Mouse (Mus musculus) stomach, embryonic 14.5 days (tissue): ENCODE measurements around the gene Trim34a. TPM values are rescaled to one million over a fixed set of nuclear protein-coding genes. Genes with fewer than 3 reads are reported as not detected.

Source experiments
- ATAC-seq: fragments of 200-750 bp; cut with Nextera tagmentation; 2 replicates; pipeline ENCODE4 v1.8.0; 2017; ENCODE audit warnings: low read depth, moderate TSS enrichment; ENCODE audit not compliant: insufficient number of reproducible peaks, insufficient read depth, low FRiP score
- H3K27ac ChIP-seq: fragments of 300-500 bp; sonication (generic); 2 replicates; pipeline ENCODE4 v1.5.1; 2014; ENCODE audit warnings: mild to moderate bottlenecking, low read length, moderate library complexity, mixed read lengths
- H3K27me3 ChIP-seq: fragments of 300-500 bp; sonication (generic); 2 replicates; pipeline ENCODE4 v1.6.1; 2014; ENCODE audit warnings: low read length, control low read depth, mixed read lengths; ENCODE audit not compliant: control insufficient read depth, insufficient read depth
- H3K36me3 ChIP-seq: fragments of 300-500 bp; sonication (generic); 2 replicates; pipeline ENCODE4 v1.6.1; 2014; ENCODE audit warnings: mild to moderate bottlenecking, control low read depth, low read length, moderate library complexity, mixed read lengths; ENCODE audit not compliant: control insufficient read depth, insufficient read depth
- H3K4me1 ChIP-seq: fragments of 300-500 bp; sonication (generic); 2 replicates; pipeline ENCODE4 v1.6.1; 2014; ENCODE audit warnings: low read length, control low read depth, mixed read lengths; ENCODE audit not compliant: control insufficient read depth, insufficient read depth
- H3K4me2 ChIP-seq: fragments of 300-500 bp; sonication (generic); replicated peaks from 2 replicates; pipeline ENCODE4 v1.6.1; 2014; ENCODE audit warnings: low read depth, low read length, control low read depth
- H3K4me3 ChIP-seq: fragments of 300-500 bp; sonication (generic); 2 replicates; pipeline ENCODE4 v1.5.1; 2014; ENCODE audit warnings: low read depth, low read length, control low read depth
- H3K9ac ChIP-seq: fragments of 300-500 bp; sonication (generic); replicated peaks from 2 replicates; pipeline ENCODE4 v1.6.1; 2014; ENCODE audit warnings: low read depth, mild to moderate bottlenecking, control low read depth, low read length, moderate library complexity, mixed read lengths
- H3K9me3 ChIP-seq: fragments of 300-500 bp; sonication (generic); 2 replicates; pipeline ENCODE4 v1.6.1; 2016; ENCODE audit warnings: low read depth, low read length, control low read depth; ENCODE audit not compliant: control insufficient read depth
- WGBS: fragments of 180-500 bp; shearing (Covaris S2); extraction: QIAGEN DNeasy Blood & Tissue Kit; methylation state at CpG from one replicate; pipeline ENCODE4 v1.1.7; 2014; 5-methylcytosine and 5-hydroxymethylcytosine counted together
- polyA plus RNA-seq: library from polyadenylated mRNA; unstranded; fragments of >200 nt; fragmentation: Nextera tagmentation; extraction: Ambion mirVana; gene quantifications from 2 replicates; pipeline ENCODE4 v1.2.1, GENCODE M21; 2014

Gene Trim34a
- polyA plus RNA-seq, result 1.8 and 1.9 TPM in 2 replicates

DNA sequence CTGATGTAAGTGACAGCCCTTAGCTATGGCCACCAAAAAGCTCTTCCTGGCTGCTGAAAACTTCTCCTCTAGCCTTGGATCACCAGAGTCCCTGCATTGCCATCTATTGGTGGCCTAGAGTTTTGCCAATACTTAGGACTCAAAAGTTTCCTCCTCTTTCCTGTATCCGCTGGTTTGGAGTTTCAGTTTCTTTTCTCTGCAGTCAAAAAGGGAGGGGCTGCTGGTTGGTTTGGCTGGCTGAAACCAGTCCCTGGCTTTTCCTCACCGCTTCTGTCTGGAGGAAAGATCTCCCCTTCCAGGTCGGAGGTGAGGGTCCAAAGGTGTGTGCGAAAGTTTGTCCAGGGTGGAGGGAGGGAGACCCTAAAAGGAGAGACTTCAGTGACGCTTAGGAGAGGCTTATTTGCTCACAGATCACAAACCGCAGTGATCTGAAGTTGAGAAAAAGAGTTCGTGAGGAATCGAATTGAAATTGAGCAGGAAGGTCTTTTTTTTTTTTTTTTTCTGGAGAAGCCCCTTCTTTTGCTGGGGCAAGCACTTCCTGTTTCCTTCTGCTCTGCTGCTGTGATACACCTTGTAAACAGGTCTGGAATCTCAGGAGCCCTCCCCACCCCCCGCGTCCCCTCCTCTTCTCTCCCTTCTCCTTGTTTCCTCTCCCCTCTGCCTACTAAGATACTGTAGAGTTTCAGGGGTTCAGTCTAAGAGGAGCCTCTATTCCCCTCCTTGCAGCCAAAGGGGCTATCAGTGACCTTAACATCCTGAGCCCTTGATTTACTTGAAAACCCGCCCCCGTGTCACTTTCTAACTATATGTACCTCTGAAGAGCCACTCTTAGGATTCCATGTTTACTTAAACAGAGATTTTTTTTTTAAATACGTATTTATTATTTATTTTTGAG lies at the start of gene Trim34a:
TSS of gene Trim34a (plus strand) at position 171 of the 895 bp plus-strand sequence.
- peak within 1 kb of the TSS; percentile 46 for H3K4me2 ChIP-seq
- no peaks in the 10 kb centered on the region for H3K9me3 ChIP-seq
- no peaks in the 10 kb centered on the region for H3K36me3 ChIP-seq
- no peaks in the 10 kb centered on the region for H3K4me1 ChIP-seq
- WGBS, result 6% methylated on average over 13 of the region's 13 CpGs
- H3K27ac ChIP-seq, result no peak within 1 kb of the TSS; the same call in 1 of the 2 replicates
- no peaks in the 10 kb centered on the region for H3K27me3 ChIP-seq
- peak within 1 kb of the TSS; percentile 49 for H3K4me3 ChIP-seq
- peak; percentile 85 for ATAC-seq
- peak within 1 kb of the TSS; percentile 55 for H3K9ac ChIP-seq

DNA sequence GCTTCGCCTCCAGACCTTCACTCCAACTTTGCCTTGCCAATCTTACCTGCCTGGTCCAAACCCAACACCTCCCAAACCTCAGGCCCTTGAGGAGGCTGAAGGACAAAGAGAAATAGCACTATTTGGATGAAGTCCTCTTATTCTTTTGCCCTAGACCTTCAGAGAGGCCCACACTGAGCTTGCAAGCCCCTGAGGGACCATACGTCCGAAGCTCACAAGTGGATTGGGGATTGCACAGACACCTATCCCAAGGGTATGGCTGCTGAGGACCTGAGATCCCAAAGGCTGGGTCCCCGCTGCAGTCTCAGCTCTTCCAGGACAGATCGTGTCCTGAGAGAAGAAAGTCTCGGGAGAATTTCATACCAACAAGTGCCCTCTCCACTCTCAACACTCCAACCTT lies 48.4 kb upstream of the Trim34a start, which contains the start of gene Olfr649:
TSS of gene Olfr649 (minus strand) at position 101 of the 400 bp plus-strand sequence.
- ATAC-seq, result no peak
- 84% methylated on average over 6 of the region's 6 CpGs for WGBS
- no peaks in the 10 kb centered on the region for H3K36me3 ChIP-seq

GRCm38 (mm10) chr7:104199822-104200221 lies 44.4 kb upstream of the Trim34a start:
- H3K36me3 ChIP-seq, result no peaks in the 10 kb centered on the region
- ATAC-seq, result peak; percentile 65; the same call in 1 of the 2 replicates
- no peaks in the 10 kb centered on the region for H3K4me1 ChIP-seq
- no peak overlapping the region for H3K4me2 ChIP-seq
- H3K27ac ChIP-seq, result no peak overlapping the region
- WGBS, result 5% methylated on average over 5 of the region's 5 CpGs
- H3K9me3 ChIP-seq, result no peaks in the 10 kb centered on the region
- H3K4me3 ChIP-seq, result no peak overlapping the region
- H3K9ac ChIP-seq, result no peak overlapping the region
- no peaks in the 10 kb centered on the region for H3K27me3 ChIP-seq

More for the DNA sequence above, 48.4 kb upstream of the Trim34a start, which contains the start of gene Olfr649:
- H3K27me3 ChIP-seq, result no peaks in the 10 kb centered on the region
- no peak within 1 kb of the TSS for H3K9ac ChIP-seq
- no peak within 1 kb of the TSS for H3K27ac ChIP-seq
- H3K4me1 ChIP-seq, result no peaks in the 10 kb centered on the region
- no peak within 1 kb of the TSS for H3K4me3 ChIP-seq
- H3K4me2 ChIP-seq, result no peak within 1 kb of the TSS
- no peaks in the 10 kb centered on the region for H3K9me3 ChIP-seq

DNA sequence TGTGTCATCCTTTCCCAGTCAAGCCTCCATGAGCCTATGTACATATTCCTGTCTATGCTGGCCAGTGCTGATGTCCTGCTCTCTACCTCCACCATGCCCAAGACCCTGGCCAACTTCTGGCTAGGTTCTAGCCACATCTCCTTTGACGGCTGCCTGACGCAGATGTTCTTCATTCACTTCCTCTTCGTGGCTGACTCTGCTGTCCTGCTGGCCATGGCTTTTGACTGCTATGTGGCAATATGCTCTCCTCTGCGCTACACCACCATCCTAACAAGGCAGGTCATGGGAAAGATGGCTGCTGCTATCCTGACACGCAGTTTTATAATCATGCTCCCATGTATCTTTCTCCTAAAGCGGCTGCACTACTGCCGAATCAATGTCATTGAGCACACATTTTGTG lies 38.1 kb upstream of the Trim34a start:
- H3K4me3 ChIP-seq, result no peak overlapping the region
- no peaks in the 10 kb centered on the region for H3K36me3 ChIP-seq
- H3K27me3 ChIP-seq, result no peaks in the 10 kb centered on the region
- ATAC-seq, result no peak
- H3K4me2 ChIP-seq, result no peak overlapping the region
- no peak overlapping the region for H3K27ac ChIP-seq
- no peaks in the 10 kb centered on the region for H3K9me3 ChIP-seq
- H3K9ac ChIP-seq, result no peak overlapping the region
- 87% methylated on average over 7 of the region's 7 CpGs for WGBS
- no peaks in the 10 kb centered on the region for H3K4me1 ChIP-seq

- H3K4me1 ChIP-seq, result no peaks in the 10 kb centered on the region
- no peaks in the 10 kb centered on the region for H3K9me3 ChIP-seq
- WGBS, result 41% methylated on average over 1 of the region's 1 CpGs
- H3K9ac ChIP-seq, result no peak overlapping the region
- no peak overlapping the region for H3K27ac ChIP-seq
- no peak overlapping the region for H3K4me3 ChIP-seq
- ATAC-seq, result no peak
- H3K36me3 ChIP-seq, result no peaks in the 10 kb centered on the region
- H3K4me2 ChIP-seq, result no peak overlapping the region
- no peaks in the 10 kb centered on the region for H3K27me3 ChIP-seq
Observed at GRCm38 (mm10) chr7:104216011-104216535, 28.2 kb upstream of the Trim34a start.

DNA sequence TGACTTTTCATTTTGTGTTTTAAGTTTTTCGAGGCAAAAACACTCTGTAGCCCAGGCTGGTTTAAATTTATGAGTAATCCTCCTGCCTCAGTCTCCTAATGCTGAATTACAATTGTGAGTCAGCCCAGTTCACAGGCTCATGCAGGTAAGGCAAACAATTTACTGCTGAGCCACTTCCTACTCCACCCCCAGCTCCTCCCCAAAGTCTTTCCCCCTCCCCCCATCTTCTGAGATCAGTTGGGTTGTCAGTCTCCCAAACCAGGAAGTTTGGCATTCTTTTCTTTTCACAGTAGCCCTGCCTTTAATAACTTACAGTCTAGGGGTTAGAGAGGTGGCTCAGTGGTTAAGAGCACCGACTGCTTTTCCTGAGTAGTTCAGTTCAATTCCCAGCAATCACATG lies 26.4 kb upstream of the Trim34a start:
- H3K4me1 ChIP-seq, result no peaks in the 10 kb centered on the region
- H3K9me3 ChIP-seq, result no peaks in the 10 kb centered on the region
- no peak overlapping the region for H3K27ac ChIP-seq
- H3K36me3 ChIP-seq, result no peaks in the 10 kb centered on the region
- no peaks in the 10 kb centered on the region for H3K27me3 ChIP-seq
- no peak overlapping the region for H3K4me2 ChIP-seq
- ATAC-seq, result no peak
- H3K4me3 ChIP-seq, result no peak overlapping the region
- no peak overlapping the region for H3K9ac ChIP-seq
- WGBS, result 70% methylated on average over 2 of the region's 2 CpGs

DNA sequence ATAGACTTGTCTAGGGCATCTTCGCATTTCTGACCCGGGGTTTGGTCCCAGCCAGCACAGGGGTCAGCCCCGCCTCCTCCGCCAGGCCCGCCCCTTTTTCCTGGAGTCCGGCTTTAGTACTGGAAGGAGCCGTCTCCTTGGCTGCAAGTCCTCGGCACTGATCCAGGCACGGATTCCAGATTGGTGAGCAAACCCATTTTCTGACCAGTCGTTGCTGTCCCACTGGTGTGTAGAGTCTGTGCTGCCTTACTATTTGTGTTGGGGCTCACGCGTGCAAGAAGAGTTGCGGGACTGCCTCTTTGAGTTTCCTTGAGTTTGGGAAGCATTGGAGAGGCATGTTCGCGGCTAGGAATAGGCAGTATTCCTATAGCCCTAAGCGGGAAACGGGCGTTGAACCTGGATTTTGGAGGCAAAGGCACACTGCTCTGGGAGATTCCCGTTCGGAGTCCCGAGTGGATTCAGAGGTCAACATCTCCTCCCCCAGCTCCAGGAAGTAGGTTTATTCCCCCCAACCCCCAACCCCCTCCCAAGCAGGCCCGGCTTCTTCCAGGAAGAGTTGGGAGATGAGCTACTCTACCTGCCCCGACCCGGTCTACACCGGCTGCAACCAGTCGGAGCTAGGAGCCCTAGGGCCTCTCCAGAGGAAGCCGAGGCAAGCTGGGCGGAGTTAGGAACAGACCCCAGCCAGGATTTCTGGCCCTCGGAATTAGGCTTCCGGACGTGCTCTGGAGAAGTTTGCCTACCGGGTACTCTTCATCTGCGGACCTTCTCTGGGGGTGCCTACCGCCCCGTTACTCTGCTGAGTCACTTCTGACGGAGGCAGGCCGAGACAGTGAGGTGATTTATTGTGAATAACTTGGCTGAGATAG lies 25.3 kb upstream of the Trim34a start, which contains the start of gene Trim6:
TSS of gene Trim6 (plus strand) at position 93 of the 869 bp plus-strand sequence.
- Histone ChIP-seq H3K27ac (no peak within 1 kb of the TSS), H3K9ac (no peak within 1 kb of the TSS), H3K36me3 (no peaks in the 10 kb centered on the region), H3K4me3 (peak within 1 kb of the TSS; percentile 30), H3K4me1 (no peaks in the 10 kb centered on the region), H3K9me3 (no peaks in the 10 kb centered on the region), H3K4me2 (peak within 1 kb of the TSS; percentile 54), H3K27me3 (no peaks in the 10 kb centered on the region)
- WGBS, result 3% methylated on average over 37 of the region's 37 CpGs
- ATAC-seq, result peak; percentile 76

DNA sequence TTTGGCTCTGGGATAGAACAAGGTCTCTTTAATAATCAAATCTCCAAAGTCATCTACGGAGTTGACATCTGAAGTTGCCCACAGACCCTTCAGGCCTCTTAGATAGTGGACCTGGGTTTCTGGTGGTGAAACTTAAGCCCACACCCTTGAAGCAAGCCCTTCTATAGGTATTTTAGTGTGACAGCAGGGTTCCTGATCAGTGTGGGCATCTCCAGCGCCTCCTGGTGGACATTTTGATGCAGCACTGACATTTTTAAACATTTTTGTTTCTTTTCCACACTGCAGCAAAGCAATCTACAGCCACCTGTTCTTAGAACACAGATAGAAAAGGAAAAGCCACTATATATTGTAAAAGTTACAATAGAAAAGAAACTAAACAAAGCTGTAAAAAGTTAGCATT lies 13.1 kb upstream of the Trim34a start:
- WGBS, result 37% methylated on average over 2 of the region's 2 CpGs
- Histone ChIP-seq H3K4me3 (no peak overlapping the region), H3K9me3 (no peaks in the 10 kb centered on the region), H3K4me1 (no peaks in the 10 kb centered on the region), H3K36me3 (no peaks in the 10 kb centered on the region), H3K27ac (no peak overlapping the region), H3K4me2 (no peak overlapping the region), H3K9ac (no peak overlapping the region), H3K27me3 (no peaks in the 10 kb centered on the region)
- no peak for ATAC-seq
